Mouse (Mus musculus) limb, embryonic 13.5 days (tissue): ENCODE results near the gene Iqcf5. TPM values are rescaled to one million over a fixed set of nuclear protein-coding genes. Genes with fewer than 3 reads are reported as not detected.
"Not testable (repeated sequence)": the region's sequence is repeated elsewhere in the genome, so short reads cannot be mapped to it uniquely, and the experiment has no call there.

Source experiments
- ATAC-seq: fragments of 200-750 bp; cut with Nextera tagmentation; 2 replicates; pipeline ENCODE4 v1.8.0; 2017; ENCODE audit warnings: low read depth, moderate number of reproducible peaks, moderate TSS enrichment; ENCODE audit not compliant: low FRiP score
- H3K27ac ChIP-seq: fragments of 300-500 bp; sonication (generic); 2 replicates; pipeline ENCODE4 v1.5.1; 2015; ENCODE audit warnings: inconsistent platforms, mild to moderate bottlenecking, moderate library complexity
- H3K27me3 ChIP-seq: fragments of 300-500 bp; sonication (generic); 2 replicates; pipeline ENCODE4 v1.6.1; 2015; ENCODE audit warnings: mild to moderate bottlenecking, inconsistent platforms
- H3K36me3 ChIP-seq: fragments of 300-500 bp; sonication (generic); 2 replicates; pipeline ENCODE4 v1.6.1; 2015; ENCODE audit warnings: inconsistent platforms, mild to moderate bottlenecking, moderate library complexity
- H3K4me1 ChIP-seq: fragments of 300-500 bp; sonication (generic); 2 replicates; pipeline ENCODE4 v1.6.1; 2015; ENCODE audit warnings: inconsistent platforms
- H3K4me2 ChIP-seq: fragments of 300-500 bp; sonication (generic); replicated peaks from 2 replicates; pipeline ENCODE4 v1.6.1; 2015; ENCODE audit warnings: inconsistent platforms, mild to moderate bottlenecking, moderate library complexity
- H3K4me3 ChIP-seq: fragments of 300-500 bp; sonication (generic); 2 replicates; pipeline ENCODE4 v1.5.1; 2015; ENCODE audit warnings: moderate library complexity, mild to moderate bottlenecking, inconsistent platforms
- H3K9ac ChIP-seq: fragments of 300-500 bp; sonication (generic); 2 replicates; pipeline ENCODE4 v1.6.1; 2015; ENCODE audit warnings: mild to moderate bottlenecking, inconsistent platforms
- H3K9me3 ChIP-seq: fragments of 300-500 bp; sonication (generic); 2 replicates; pipeline ENCODE4 v1.6.1; 2016; ENCODE audit warnings: inconsistent platforms
- WGBS: fragments of 180-500 bp; shearing (Covaris S2); methylation state at CpG from one replicate; pipeline ENCODE4 v1.1.7; 2015; 5-methylcytosine and 5-hydroxymethylcytosine counted together
- polyA plus RNA-seq: library from polyadenylated mRNA; unstranded; fragments of >200 nt; fragmentation: Nextera tagmentation; extraction: Ambion mirVana; gene quantifications from 2 replicates; pipeline ENCODE4 v1.2.1, GENCODE M21; 2015

Gene Iqcf5
- polyA plus RNA-seq, 1 experiment from 2014 or later, result not detected

DNA sequence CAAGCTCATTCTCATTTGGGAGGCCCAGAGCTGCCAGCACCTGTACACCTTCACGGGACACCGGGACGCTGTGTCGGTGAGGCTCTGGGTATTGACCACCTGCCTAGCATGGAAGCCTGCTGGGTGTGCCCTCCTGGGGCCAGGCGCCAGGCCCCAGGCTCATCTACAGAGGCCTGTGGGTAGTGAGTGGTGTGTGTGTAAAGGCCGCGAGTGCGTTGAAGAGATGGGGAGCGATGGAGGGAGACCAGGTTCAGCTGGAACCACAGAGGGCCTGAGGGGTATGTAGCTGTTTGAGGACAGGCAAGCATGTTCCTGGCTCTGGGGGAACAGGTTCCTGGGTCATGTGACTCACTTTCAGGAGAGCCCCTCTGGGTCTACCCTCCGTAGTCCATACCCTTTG, 31.2 kb upstream of the Iqcf5 start:
- H3K4me2 ChIP-seq, result no peak overlapping the region
- H3K9me3 ChIP-seq, result no peaks in the 10 kb centered on the region
- H3K9ac ChIP-seq, result no peak overlapping the region
- H3K4me1 ChIP-seq, result peaks cover 2% of the 10 kb centered on the region
- WGBS, result 93% methylated on average over 10 of the region's 10 CpGs
- peaks cover 68% of the 10 kb centered on the region for H3K36me3 ChIP-seq
- H3K4me3 ChIP-seq, result no peak overlapping the region
- H3K27ac ChIP-seq, result no peak overlapping the region
- no peaks in the 10 kb centered on the region for H3K27me3 ChIP-seq
- ATAC-seq, result no peak

DNA sequence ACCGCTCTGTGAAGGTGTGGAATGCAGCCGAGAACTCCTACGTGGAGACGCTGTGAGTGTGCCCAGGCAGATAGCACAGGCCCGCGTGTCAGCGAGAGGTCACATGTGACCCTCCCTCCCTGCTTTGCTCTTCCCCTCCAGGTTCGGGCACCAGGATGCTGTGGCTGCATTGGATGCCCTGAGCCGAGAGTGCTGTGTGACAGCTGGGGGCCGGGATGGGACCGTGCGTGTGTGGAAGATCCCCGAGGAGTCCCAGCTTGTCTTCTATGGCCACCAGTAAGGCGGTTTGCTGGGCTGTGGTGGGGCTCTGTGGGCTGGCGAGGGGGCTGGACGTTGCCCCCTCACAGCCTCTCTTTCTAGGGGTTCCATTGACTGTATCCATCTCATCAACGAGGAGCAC, 30.8 kb upstream of the Iqcf5 start:
- Histone ChIP-seq H3K27me3 (no peaks in the 10 kb centered on the region), H3K4me1 (no peaks in the 10 kb centered on the region), H3K27ac (no peak overlapping the region), H3K9ac (no peak overlapping the region), H3K4me2 (no peak overlapping the region), H3K9me3 (no peaks in the 10 kb centered on the region), H3K36me3 (peaks cover 68% of the 10 kb centered on the region), H3K4me3 (no peak overlapping the region)
- 90% methylated on average over 17 of the region's 17 CpGs for WGBS
- no peak for ATAC-seq

DNA sequence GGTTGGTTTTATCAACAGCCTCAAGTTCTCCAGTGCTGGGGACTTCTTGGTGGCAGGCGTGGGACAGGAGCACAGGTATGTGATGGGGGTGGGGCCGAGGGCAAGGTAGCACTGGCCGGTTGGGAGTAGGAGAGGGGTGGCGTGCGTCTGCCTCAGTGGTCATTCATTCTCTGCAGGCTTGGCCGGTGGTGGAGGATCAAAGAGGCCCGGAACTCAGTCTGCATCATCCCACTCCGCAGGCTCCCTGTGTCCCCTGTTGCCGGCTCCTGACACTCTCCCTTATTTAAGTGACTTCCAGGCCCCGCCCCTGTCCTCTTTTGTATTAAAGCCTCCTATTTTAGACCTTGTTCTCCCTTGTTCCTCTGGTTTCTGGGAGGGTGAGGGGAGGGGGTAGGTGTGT, 29.3 kb upstream of the Iqcf5 start:
- Histone ChIP-seq H3K9ac (no peak overlapping the region), H3K4me3 (no peak overlapping the region), H3K36me3 (peaks cover 60% of the 10 kb centered on the region), H3K4me1 (no peaks in the 10 kb centered on the region), H3K27me3 (no peaks in the 10 kb centered on the region), H3K4me2 (no peak overlapping the region), H3K9me3 (no peaks in the 10 kb centered on the region), H3K27ac (no peak overlapping the region)
- ATAC-seq, result no peak
- 87% methylated on average over 10 of the region's 10 CpGs for WGBS

DNA sequence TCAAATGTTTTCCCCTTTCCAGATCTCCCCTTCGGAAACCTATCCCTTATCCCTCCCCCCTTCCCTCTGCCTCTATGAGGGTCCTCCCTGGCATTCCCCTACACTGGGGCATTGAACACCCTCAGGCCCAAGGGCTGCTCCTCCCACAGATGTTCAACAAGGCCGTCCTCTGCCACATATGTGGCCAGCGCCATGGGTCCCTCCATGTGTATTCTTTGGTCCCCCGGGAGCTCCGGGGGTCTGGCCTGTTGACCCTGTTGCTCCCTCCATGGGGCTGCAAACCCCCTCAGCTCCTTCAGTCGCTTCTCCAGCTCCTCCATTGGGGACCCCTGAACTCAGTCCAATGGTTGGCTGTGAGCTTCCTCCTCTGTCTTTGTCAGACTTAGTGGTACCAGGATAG, 26.8 kb upstream of the Iqcf5 start:
- 82% methylated on average over 6 of the region's 6 CpGs for WGBS

DNA sequence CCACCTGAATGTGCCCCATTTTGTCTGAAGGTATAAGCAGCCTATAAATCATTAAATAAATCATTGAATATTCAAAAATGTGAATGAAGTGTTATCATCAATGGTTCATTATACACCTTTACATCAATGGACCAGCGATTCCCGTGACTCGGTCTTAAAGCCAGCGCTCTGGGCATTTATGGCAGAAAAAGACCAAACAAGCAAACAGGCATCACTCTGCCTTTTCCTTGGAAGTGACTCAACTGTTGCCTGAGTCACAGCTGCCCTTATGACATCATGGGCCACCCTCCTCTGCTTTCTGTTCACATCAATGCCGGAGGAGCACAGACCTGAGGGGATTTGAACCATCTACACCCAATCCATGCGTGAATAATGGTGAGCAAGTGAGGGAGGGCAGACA, 14.7 kb upstream of the Iqcf5 start, which contains the start of gene Iqcf1:
TSS of gene Iqcf1 (plus strand) at position 301 of the 400 bp plus-strand sequence.
- Histone ChIP-seq H3K27ac (no peak within 1 kb of the TSS), H3K4me1 (no peaks in the 10 kb centered on the region), H3K9ac (no peak within 1 kb of the TSS), H3K4me3 (no peak within 1 kb of the TSS), H3K4me2 (no peak within 1 kb of the TSS), H3K27me3 (no peaks in the 10 kb centered on the region), H3K9me3 (no peaks in the 10 kb centered on the region), H3K36me3 (no peaks in the 10 kb centered on the region)
- no peak for ATAC-seq
- WGBS, result 93% methylated on average over 6 of the region's 6 CpGs

More for the DNA sequence above, 26.8 kb upstream of the Iqcf5 start:
- not testable (repeated sequence) for H3K27me3 ChIP-seq, H3K9me3 ChIP-seq, H3K4me1 ChIP-seq, H3K4me2 ChIP-seq, H3K9ac ChIP-seq, ATAC-seq, H3K4me3 ChIP-seq, H3K27ac ChIP-seq
- H3K36me3 ChIP-seq, result peaks cover 40% of the 10 kb centered on the region

DNA sequence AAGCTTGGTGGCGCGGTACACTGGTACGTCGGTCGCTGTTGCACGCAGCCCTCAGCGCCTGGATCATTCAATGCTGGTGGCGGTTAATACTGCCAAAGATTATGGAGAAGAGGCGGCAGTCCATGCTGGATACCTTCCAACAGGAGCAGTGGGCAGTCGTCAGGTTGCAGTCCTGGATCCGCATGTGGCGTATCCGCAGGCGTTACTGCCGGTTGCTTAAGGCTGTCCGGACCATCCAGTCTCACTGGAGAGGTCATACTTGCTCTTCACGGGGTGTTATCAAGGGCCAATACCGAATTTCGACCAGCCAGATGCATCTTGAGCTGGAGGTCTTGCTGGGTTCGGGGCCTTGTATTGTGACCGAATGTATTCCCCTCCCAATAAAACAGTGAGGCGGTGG, 12.5 kb upstream of the Iqcf5 start:
- Histone ChIP-seq H3K36me3 (no peaks in the 10 kb centered on the region), H3K9me3 (no peaks in the 10 kb centered on the region), H3K9ac (no peak overlapping the region), H3K4me2 (no peak overlapping the region), H3K27me3 (no peaks in the 10 kb centered on the region), H3K27ac (no peak overlapping the region), H3K4me1 (no peaks in the 10 kb centered on the region), H3K4me3 (no peak overlapping the region)
- no peak for ATAC-seq
- 87% methylated on average over 22 of the region's 22 CpGs for WGBS

DNA sequence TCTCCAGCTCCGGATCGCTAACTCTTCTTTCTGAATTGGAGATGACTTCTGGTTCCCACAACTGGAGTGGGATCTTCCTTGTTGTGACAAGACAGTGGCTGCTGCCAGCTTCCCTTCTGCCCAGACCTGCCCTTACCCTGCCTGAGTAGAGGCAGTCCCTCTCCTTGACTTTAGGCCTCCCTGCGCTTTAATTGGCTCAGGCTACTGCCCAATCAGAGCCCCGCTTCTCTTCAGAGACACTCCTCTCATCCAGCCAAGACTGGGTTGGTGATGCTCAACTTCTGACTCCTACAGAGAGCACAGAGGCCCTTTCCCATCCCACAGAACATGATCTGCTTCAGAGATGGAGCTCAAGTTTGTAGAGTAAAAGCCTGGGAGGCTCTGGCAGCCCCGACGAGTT, 10.1 kb upstream of the Iqcf5 start:
- Histone ChIP-seq H3K9me3 (no peaks in the 10 kb centered on the region), H3K4me2 (no peak overlapping the region), H3K4me1 (no peaks in the 10 kb centered on the region), H3K27me3 (no peaks in the 10 kb centered on the region), H3K27ac (no peak overlapping the region), H3K36me3 (no peaks in the 10 kb centered on the region), H3K9ac (no peak overlapping the region), H3K4me3 (no peak overlapping the region)
- WGBS, result 71% methylated on average over 6 of the region's 6 CpGs
- ATAC-seq, result no peak

DNA sequence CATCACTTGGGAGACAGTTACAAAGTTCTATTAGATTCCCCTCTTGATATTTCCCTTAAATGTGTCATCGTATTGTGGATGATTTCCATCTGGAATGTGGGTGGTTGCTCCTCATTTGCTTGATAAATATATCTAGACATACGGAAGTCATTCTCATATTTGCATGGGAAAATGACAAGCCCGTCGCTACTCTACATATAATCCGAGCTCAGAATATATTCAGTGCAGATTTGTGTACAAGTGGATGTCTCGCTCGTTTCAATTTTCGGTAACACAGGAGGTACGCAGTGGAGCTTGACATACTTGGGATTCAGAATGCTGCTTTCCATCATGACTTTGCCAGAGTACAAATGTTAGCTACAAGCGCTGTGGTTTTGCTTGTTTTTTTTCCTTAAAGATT, 5.0 kb upstream of the Iqcf5 start:
- H3K9ac ChIP-seq, result no peak overlapping the region
- no peaks in the 10 kb centered on the region for H3K9me3 ChIP-seq
- no peak overlapping the region for H3K4me2 ChIP-seq
- no peak overlapping the region for H3K4me3 ChIP-seq
- no peak for ATAC-seq
- H3K27me3 ChIP-seq, result no peaks in the 10 kb centered on the region
- no peaks in the 10 kb centered on the region for H3K36me3 ChIP-seq
- WGBS, result 91% methylated on average over 10 of the region's 10 CpGs
- no peaks in the 10 kb centered on the region for H3K4me1 ChIP-seq
- H3K27ac ChIP-seq, result no peak overlapping the region

DNA sequence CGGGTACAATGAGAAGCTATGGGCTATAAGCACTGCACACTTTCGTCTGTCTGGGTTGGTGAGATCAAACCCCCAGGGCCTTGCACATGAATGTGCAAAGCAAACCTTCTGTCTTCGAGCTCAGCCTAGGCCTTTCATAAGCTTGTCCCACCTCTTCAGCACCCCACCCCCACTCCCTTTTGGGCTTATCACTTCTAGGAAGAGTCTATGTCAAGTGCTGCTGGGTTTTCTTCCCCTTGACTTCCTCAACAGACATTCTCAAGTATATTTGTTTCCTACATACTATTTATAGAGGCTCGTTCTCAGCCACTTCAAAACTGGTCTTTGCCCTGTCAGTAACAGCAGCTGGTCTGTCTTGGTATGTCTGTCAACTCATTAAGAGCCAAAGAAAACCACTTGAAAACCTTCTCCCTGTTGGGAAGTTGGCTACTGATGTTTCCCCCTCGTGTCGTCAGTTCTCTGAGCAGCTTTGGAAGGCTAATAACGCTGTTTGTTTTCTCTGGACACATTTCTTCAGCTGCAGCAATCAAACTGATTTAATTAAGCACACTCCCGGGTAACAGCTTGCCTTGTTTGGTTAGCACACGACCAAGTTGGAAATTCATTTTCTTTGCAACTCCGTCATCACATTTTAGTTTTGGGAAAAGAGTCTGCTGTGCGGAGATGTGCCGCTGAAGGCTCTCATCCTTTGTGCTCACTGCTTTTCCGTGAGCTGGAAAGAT, 1.5 kb upstream of the Iqcf5 start:
- no peaks in the 10 kb centered on the region for H3K36me3 ChIP-seq
- no peak overlapping the region for H3K4me3 ChIP-seq
- H3K9me3 ChIP-seq, result no peaks in the 10 kb centered on the region
- no peak overlapping the region for H3K27ac ChIP-seq
- 61% methylated on average over 13 of the region's 13 CpGs for WGBS
- no peak for ATAC-seq
- H3K4me2 ChIP-seq, result no peak overlapping the region
- H3K4me1 ChIP-seq, result no peaks in the 10 kb centered on the region
- H3K9ac ChIP-seq, result no peak overlapping the region
- no peaks in the 10 kb centered on the region for H3K27me3 ChIP-seq

DNA sequence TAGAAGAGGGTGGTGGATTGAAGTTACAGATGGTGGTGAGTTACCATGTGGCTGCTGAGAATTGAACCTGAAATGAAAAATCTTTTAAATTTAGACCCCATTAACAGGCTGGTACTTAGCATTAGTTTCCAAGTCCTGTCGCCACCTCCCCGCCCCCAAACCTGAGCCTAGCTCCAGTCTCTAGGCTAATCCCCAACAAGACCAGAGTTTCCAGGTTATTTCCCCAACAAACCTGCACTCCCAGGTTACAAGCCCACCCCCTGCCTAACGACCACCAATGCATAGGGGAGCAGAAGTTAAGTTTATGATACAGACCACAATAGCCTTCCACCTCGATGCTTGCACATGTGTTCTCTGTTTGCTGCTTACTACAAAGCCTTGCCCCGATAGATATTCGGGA, 807 bp upstream of the Iqcf5 start:
- Histone ChIP-seq H3K4me2 (no peak overlapping the region), H3K27ac (no peak overlapping the region), H3K4me3 (no peak overlapping the region), H3K4me1 (no peaks in the 10 kb centered on the region), H3K9me3 (no peaks in the 10 kb centered on the region), H3K9ac (no peak overlapping the region), H3K27me3 (no peaks in the 10 kb centered on the region), H3K36me3 (no peaks in the 10 kb centered on the region)
- 67% methylated on average over 6 of the region's 6 CpGs for WGBS
- ATAC-seq, result no peak

DNA sequence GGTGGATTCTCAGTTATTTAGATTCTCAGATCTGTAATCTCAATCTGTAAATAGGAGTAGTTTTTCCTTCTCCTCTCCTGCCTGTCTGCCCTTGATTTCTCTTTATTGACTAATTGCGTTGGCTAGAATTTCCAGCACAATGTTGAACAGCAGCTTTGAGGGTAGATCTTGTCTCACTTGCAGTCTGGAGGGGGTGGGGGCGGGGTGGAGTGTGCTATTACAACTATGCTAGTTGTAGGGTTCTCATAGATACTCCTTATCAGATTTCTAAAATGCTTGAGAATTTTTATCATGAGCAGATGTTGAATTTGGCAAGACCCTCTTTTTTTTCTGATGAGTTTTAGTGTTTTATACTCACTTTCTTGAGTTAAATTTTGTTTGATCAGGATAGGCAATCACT, 5.1 kb downstream of the Iqcf5 start:
- Histone ChIP-seq H3K9ac (no peak overlapping the region), H3K27me3 (no peaks in the 10 kb centered on the region), H3K4me3 (no peak overlapping the region), H3K4me1 (no peaks in the 10 kb centered on the region), H3K4me2 (no peak overlapping the region), H3K36me3 (no peaks in the 10 kb centered on the region), H3K27ac (no peak overlapping the region), H3K9me3 (no peaks in the 10 kb centered on the region)
- WGBS, result 70% methylated on average over 2 of the region's 2 CpGs
- no peak for ATAC-seq

DNA sequence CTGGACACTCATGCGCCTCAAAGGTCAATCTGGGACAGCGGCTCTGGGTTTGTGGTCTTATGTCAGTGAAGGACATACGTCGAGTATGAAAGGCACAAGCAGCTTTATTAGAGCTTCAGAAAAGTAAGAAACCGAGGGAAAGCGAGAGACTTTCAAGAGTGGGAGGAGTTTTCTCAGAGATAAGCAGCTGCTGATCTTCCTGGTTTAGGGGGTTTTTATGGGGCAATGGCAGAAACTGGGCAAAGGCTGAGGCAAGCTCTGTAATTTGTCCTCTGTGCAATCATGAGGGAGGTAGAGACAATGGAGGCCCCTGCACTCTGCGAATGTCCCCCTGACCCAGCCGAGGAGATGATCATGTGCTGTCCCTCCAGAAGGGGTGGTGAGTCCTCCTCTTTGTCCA, 5.5 kb downstream of the Iqcf5 start:
- no peak for ATAC-seq
- no peaks in the 10 kb centered on the region for H3K4me1 ChIP-seq
- no peak overlapping the region for H3K4me2 ChIP-seq
- H3K9ac ChIP-seq, result no peak overlapping the region
- no peaks in the 10 kb centered on the region for H3K36me3 ChIP-seq
- H3K9me3 ChIP-seq, result no peaks in the 10 kb centered on the region
- no peak overlapping the region for H3K27ac ChIP-seq
- H3K27me3 ChIP-seq, result no peaks in the 10 kb centered on the region
- no peak overlapping the region for H3K4me3 ChIP-seq
- WGBS, result 76% methylated on average over 8 of the region's 8 CpGs

DNA sequence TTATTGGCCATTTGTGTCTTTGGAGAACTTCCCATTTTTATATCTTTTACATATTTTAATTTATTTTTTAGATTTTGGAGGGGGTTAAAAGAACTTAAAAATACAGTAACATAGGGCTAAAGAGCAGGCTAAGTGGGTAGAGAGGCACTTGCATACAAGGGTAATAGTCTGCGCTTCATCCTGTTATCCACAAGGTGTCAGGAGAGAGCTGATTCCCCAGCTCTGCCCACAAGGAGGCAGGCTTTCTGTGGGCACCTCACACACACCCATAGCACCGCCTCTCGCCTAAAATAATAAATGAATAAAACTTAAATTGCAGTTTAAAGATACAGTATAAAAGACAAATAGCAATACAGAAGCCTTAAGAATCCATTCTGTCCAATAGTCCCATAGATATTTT, 17.5 kb downstream of the Iqcf5 start:
- no peak overlapping the region for H3K27ac ChIP-seq
- H3K4me2 ChIP-seq, result no peak overlapping the region
- H3K9ac ChIP-seq, result no peak overlapping the region
- H3K36me3 ChIP-seq, result no peaks in the 10 kb centered on the region
- 18% methylated on average over 3 of the region's 3 CpGs for WGBS
- H3K4me1 ChIP-seq, result no peaks in the 10 kb centered on the region
- no peak for ATAC-seq
- no peaks in the 10 kb centered on the region for H3K27me3 ChIP-seq
- H3K9me3 ChIP-seq, result no peaks in the 10 kb centered on the region
- no peak overlapping the region for H3K4me3 ChIP-seq
